Mouse (Mus musculus): ENCODE measurements around the gene Gpn1.
"Not testable (repeated sequence)": the region's sequence is repeated elsewhere in the genome, so short reads cannot be mapped to it uniquely, and the experiment has no call there.

Gpn1 gene

DNA sequence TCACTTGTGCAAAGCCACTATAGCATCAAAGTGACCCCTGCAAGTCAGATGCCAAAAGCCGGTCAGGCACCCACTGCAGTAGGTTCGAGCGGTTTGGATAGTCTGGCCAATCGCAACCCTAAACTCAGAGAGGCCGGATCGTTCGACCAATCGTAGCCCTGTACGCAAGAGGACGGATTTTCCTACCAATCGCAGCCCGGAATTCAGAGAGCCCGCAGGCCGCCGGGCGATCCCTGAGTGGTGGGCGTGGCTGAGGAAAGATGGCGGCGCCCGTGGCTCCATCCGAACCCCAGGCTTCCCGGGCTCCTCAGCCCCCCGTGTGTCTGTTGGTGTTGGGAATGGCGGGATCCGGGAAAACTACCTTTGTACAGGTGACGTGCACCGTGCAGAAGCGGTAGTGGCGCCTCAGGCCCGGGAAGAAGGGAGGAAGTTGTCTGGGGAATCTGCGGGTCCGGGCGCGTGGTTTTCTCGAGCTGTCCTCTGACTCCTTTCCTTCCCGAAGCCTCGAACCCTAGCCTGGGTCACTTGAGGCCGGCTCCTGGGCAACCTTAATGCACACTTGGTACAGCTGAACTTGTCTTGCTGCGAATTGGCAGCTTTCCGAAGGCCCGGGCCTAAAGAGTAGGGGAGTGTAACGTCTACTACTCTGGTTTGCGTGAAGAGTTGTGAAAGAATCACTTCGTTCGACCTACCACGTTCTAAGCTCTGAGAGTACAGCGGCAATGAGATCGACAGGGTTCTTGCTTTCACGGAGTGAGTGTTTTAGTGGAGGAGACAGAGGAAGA lies at the start of gene Gpn1:
TSS of gene Gpn1 (plus strand) at position 229 of the 785 bp plus-strand sequence.
- DNase-seq (ENCODE audit: low spot score), result peak; percentile 89

DNA sequence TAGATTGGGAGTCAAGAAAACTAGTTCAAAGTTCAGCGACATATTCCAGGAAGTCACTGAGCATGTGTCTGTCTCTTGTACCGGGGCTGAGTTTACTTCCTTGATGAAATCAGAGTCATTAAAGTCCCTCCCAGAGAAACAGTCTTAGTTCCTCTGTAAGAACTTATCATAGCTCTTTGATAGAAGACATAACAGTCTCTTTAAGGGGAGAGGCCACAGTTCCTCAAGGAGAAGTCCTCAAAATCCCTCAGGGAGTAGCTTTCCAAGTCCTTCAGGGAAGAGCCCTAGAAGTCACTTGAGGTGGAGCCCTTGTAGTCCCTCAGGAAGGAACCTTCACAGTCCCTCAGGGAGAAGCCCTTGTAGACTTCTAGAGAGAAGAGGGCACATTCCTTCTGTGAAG lies 43.2 kb upstream of the Gpn1 start:
- no peak for DNase-seq (ENCODE audit: low spot score)

DNA sequence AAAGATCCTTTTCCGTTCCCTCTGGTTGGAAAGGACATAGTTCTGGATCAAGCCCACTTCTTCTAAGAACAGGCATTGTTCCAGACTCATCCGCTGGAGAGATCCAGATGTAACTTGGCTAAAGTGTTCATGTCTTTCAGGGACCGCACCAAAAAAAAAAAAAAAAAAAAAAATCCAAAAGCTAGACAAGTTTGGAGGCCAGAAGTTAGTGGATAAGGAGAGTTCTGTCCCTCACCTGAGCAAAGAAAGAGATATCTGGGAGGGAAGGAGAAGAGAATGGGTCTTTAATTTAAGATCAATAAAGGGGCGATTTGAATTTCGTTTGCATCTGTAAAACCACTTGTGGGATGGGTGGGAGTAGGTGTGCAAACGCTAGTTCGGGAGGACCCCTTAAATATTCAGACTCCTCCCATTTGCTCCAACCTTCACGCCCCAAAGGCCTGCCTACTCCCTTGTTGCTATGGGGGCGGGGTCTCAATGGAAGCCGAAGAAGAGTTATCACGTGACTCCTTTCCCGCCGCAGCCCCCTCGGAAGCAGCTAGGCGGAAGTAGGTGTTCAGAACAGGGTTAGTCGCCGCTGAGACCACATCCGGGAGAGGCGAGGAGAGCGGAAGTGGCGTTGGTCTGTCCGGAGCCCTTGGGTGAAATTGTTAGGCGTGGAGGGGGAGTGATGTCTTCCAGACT lies 42.5 kb upstream of the Gpn1 start, which contains the start of gene Zfp512:
TSS of gene Zfp512 (plus strand) at position 554 of the 684 bp plus-strand sequence.
- peak; percentile 94 for DNase-seq (ENCODE audit: low spot score)

DNA sequence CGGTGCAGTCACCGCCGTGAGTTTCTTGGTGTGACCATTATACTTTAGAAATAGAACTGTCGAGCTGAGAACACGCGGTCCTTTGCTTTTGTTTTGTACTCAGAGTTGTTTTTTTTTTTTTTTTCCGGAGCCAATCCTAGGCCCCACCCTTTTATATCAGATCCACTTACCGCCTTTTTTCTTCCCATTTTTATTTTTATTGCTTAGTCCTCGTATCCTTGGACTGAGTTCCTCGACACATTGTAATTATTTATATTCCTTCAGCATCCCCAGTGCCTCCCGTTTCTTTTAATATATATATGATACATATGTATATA lies 42.0 kb upstream of the Gpn1 start:
- no peak for DNase-seq (ENCODE audit: low spot score)

DNA sequence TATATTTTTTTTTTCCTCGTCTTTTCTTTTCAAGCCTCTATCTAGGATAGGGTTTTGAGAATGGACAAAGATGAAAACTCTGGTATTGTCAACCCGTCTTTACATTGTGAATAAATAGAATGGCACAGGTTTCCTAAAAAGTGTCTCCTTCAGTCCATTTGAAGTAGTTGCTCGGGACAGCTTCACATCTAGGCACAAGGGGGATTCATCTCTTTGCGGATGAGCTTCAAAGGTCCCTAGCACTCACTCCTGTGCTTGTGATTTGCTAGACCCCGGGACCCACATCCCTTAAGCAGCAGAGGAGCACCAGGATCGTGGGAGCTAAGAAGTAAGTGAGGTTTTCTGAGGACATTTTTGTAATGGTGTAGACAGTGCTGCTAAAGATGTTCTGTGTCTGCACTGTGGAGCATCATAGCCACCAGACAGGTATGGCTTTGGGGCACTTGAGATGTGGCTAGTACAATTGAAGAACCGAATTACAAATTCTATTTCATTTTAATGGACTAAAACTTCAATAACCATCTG lies 41.6 kb upstream of the Gpn1 start:
- DNase-seq (ENCODE audit: low spot score), result no peak

DNA sequence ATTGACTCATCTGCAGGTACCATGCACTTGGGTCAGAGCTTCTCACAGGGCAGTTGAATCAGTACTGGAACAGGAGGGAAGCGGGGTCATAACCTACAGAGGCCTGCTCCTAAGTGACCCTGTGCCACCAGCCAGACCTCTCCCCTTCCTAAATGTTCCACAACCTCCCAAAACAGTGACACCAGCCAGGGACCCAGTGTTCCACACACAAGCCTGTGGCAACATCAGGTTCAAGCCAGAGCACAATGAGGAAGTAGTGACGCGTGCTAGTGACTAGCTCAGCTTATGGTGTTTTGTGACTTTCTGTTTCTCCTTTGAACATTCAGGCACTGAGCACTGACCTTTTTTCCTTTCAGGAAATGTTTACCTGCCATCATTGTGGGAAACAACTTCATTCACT lies 26.7 kb upstream of the Gpn1 start:
- no peak for DNase-seq (ENCODE audit: low spot score)

DNA sequence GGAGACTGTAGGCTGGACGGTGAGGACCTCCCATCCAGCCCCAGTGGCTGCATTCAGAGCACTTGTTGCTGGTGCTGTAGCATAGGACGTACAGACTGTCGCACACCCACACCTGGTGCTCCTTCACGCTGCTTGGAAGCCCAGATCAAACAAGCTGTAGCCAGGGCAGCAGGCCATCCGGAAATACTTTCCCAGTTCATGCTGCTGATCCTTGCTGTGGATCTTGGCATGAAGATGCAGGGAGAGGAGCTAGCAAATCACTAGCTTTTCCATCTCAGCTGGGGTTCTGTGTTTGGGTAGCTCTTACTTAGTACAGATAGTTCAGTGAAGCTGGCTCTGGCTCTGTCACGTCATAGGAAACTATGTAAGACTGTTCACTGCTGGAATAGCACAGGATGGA lies 24.8 kb upstream of the Gpn1 start:
- DNase-seq (ENCODE audit: low spot score), result no peak

DNA sequence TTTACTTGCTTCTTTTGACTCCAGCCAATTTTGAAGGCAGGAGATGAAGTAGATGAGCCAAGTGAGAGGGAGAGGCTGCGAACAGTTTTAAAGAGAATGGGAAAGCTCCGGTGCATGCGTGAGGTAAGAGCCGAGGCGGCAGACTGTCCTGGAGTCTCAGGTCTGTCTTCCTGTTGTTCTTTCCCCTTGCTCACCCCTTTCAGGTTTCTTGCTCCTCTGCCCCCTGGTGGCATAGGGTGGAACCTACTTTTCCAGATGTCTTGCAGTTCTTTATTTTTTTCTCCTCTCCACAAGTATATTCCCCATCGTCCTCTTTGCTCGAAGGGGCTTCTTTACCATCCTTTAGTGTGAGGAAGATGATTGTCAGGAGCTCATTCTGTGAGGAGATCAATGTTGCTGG lies 24.2 kb upstream of the Gpn1 start:
- DNase-seq (ENCODE audit: low spot score), result peak; percentile 65

DNA sequence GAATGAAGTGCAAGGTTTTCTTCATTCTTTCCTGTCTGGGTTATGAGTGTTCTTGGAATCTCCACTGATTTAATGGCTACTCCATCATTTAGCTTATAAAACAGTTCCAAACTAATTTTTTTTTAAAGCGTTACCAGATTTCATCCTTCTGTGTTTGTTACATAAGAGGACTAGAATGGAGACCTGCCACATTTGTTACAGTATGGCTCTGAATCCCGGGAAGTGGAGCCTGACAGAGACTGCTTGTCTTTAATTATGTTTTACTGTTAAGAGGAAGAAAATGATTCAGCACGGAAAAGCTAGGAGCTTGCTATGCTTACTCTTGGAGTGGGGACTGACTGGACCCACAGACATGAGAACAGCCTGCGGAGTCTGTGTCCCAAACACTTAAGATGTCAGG lies 14.0 kb upstream of the Gpn1 start:
- DNase-seq (ENCODE audit: low spot score), result no peak

DNA sequence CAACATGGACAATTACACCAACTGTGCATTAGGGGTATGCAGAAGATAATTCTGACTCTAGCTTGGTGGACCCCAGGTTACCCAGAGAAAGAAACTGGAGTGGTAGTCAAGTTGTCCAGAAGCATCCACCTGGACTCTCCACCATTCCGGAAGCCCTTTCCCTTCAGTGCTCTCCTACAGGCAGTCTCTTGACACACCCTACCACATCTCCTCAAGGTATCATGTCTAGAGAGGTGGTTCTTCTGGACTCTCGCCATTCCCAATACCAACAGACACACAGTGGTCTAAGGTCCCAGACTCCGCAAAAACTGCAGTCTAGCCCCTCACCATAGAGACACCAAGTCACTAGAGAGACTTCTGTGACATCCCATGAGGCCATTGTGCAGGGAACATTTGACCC lies 9.1 kb upstream of the Gpn1 start, which contains the start of gene 4930548H24Rik:
TSS of gene 4930548H24Rik (plus strand) at position 301 of the 400 bp plus-strand sequence.
- DNase-seq (ENCODE audit: low spot score), result no peak

DNA sequence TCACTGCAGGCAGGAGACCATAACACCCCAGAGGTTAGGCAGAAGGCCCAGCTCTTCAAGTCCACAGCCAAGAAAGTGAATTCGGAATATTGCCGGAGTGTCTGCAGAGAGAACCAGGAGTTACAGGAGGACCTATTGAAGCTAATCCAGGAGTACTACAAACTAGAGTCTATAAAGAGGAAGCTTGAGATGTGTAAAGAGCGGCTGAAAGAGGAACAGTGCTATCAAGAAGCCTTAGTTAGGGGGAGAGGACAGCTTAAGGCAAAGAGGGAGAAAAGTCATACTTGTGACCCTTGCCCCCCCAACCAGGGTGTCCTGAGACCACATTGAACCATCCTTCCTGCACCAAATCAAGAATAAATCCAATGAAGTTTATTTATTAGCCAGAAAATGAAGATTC lies 6.7 kb upstream of the Gpn1 start:
- no peak for DNase-seq (ENCODE audit: low spot score)

DNA sequence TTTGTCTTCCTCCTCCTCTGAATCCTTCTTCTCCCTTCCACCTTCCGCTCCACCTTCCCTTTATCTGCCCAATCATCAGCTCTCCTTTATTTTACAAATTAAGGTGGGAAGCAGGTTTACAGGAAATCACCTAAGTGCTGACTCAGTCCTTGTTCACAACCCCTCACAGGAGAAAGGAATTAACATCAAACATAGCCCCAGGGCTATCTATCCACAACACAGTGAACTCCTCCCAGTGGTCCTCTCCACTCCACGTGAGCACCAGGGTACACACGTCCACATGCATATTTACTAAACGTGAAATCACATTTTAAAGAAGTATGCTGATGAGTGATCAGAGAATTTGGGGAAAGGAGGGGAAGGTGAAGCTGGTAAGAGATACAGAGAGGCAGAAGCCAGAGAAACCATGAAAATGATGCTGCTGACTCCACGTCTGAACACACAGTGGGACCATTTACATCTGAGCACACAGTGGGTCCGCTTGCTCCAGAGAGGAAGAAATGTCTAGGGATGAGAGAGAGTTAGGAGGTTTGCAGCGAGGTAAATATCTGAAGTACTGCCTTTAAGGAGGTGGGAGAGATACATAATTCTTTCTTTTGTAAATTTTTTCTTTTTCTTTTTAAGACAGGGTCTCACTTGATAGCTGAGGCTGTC lies 5.3 kb upstream of the Gpn1 start:
- DNase-seq (ENCODE audit: low spot score), result no peak

DNA sequence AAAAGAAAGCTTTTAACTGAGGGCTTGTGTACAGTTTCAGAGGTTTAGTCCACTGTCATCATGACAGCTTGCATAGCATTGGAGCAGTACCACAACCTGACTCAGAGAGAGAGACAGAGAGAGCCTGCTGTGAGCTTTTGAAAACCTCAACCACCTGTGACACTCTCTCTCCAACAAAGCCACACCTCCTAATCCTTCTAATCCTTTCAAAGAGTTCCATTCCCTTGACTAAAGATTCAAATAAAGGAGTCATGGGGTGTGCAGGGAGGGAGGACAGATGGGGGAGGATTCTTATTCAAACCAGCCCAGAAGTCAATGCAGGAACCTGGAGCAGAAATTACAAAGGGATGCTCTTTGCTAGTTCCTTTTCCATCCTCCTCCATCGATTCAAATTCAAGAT lies 2.5 kb upstream of the Gpn1 start:
- no peak for DNase-seq (ENCODE audit: low spot score)

DNA sequence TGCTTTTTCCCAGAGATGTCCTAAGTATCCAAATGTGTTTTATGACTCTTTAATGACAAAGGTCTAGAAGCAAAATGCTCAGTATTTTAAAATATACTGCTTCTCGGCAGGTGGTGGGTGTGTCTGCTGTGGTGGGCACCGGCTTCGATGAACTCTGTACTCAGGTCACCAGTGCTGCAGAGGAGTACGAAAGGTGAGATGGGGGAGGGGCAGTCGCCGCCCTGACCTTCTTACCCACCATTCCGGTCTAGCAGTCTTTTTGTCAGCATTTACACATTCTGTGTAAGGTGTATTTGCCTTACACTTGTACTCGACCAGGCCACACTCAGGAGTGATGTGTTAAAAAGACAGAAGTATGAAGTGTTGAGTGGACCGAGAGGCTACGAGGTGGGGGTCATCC lies 10.3 kb downstream of the Gpn1 start:
- DNase-seq (ENCODE audit: low spot score), result no peak

DNA sequence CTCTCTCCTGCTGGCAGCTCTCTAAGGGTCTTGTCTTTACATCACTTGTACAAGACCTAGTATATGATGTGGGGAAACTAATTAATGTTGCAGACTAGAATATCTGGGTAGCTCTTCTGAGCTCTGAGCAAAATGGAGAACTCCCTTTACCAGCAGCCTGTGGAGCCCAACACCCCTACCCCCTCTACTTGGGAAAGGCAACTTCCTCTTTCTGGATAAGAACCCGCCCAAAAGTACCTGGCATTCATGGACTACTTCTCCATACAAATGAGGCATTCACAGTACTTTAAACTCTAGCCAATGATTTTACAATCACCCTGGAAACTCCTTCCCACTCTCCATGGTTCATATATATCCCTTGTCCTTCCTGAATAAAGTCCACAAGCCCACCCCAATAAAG lies 17.9 kb downstream of the Gpn1 start:
- no peak for DNase-seq (ENCODE audit: low spot score)

DNA sequence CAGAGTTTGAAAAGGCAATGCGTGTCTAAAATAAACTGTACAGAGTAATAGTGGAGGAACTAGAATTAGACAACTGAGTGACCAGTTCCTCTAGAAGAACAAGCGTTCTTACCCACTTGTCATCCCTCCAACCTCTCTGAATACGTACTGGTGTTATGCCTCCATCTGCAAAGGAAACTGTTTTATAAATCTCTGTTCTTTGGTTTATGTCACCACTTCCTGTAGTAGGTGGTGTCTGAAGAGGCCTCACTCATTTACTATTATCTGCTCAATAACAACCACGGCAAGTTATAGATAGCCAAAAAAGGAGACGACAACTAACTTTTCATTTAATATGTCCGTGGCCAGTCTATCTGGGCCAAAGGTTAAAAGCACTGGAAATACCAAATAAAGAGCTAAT lies 26.0 kb downstream of the Gpn1 start:
- DNase-seq (ENCODE audit: low spot score), result no peak

DNA sequence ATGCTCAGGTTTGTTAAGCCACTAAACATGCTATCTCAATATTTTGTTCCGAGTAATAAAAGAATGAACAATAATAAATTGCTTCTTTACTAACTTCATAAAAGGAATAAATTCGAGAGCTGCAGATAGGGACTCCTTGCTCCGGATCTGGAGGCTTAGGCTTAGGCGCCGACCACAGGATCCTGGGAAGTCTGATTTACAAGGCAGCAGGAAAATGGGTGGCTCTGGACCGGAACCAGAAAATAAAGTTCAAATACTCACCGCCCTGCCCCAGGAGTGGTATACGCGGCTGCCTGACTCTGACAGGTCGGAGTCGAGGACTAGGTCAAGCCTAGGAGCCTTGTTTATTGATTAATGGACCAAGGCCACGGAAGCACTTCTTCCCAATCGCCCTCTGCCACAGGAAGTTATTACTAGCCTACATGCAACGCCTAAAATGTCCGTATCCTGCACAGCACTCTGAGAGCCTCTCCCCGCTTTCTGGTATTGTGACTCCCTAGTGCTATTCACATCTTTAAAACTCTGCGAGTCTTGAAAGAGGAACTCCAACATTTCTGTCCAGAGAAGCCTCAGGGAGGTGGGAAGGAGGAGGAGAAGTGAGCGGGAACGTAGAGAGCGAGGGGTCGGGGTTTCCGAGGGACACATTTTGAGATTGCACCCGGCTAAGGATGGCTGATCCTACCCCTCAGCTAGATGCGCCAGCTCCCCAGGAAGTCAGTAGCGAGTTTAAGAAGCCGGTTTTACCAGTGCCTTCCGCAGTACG lies 32.0 kb downstream of the Gpn1 start, which contains the start of gene Slc4a1ap:
TSS of gene Slc4a1ap (plus strand) at position 642 of the 763 bp plus-strand sequence.
- DNase-seq (ENCODE audit: low spot score), result peak; percentile 78

DNA sequence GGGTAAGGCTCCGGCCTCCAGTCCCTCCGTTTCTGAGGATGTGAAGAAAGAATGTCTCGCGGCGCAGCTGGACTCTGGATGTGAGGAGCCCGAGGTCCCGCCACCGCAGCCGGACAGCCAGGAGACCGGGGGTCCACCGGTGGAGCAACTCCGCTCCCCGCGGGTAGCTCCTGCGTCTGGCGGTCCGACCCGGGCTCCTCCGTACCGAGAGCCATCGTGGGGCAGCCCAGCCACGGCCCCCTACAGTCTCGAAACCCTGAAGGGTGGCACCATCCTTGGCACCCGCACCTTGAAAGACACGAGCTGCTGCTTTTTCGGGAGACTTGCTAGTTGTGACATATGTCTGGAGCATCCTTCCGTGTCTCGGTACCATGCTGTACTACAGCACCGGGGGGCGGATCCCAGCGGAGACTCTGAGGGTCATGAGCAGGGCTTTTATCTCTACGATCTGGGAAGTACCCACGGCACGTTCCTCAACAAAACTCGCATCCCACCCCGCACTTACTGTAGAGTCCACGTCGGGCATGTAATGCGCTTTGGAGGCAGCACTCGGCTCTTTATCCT lies 32.7 kb downstream of the Gpn1 start:
- no peak for DNase-seq (ENCODE audit: low spot score)

DNA sequence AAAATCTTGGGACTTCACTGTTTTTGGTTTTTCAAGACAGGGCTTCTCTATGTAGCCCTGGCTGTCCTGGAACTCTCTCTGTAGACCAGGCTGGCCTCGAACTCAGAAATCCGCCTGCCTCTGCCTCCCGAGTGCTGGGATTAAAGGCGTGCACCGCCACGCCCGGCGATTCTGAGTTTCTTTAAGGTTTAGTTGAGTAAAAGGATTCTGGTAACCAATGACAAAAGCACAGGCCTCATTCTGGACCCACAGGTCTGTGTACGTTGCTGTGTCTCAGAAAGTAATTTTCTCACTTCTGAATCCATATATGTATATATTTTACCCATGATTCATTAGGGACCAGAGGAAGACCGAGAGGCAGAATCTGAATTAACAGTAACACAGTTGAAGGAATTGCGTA lies 33.2 kb downstream of the Gpn1 start, which contains the start of gene Supt7l:
TSS of gene Supt7l (minus strand) at position 101 of the 400 bp plus-strand sequence.
- DNase-seq (ENCODE audit: low spot score), result not testable (repeated sequence)

DNA sequence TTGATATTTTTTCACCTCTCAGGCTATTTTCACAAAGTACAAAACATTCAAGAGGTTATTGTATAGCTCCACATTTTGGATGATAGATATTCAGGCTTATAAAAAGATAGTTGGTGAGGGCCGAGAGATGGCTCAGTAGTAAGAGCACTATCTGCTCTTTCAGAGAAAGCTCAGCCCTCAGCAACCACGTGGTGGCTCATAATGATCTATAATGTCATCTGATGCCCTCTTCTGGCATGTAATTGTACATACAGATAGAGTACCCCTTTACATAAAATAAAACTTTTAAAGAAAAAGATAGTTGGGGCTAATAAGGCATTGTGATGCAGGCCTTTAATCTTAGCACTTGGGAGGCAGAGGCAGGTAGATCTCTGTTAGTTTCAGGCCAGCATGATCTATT lies 34.0 kb downstream of the Gpn1 start:
- no peak for DNase-seq (ENCODE audit: low spot score)

DNA sequence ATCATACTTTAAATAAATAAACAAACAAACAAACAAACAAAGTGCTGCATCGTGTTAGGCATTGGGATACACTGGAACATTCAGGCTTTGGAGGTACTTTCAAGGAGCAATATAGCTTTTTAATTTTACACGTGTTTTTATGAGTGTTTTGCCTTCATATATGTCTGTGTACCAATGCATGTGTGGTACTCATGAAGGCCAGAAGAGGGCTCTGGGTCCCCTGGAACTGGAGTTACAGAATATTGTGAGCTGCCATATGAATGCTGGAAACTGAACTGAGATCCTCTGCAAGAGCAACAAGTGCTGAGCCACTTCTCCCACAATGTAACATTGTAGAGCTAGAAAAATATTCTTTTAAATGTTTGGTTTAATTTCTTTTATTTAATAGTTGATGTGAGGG lies 40.7 kb downstream of the Gpn1 start:
- no peak for DNase-seq (ENCODE audit: low spot score)

DNA sequence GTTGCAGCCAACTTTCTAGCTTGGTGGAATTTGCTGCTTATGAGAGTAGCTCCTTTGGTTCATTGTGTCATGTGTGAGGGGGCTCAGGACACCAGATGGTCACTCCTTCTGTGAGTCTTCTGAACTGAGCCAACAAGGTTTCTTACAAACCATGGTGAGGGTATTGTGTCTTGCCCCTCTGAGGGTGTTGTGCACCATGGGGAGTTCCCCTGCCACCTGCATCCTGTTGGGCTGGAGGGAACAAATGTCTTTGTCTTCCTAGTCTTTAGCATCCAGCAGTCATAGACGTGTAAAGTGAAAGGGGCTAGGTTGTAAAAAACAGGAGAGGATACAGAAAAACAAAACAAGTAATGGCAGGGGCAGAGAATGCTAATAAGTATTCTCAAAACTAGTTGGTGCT lies 64.9 kb downstream of the Gpn1 start:
- no peak for DNase-seq (ENCODE audit: low spot score)

Measured in urinary bladder, postnatal 14 days (tissue).